Mouse (Mus musculus) midbrain, embryonic 11.5 days (tissue): ENCODE data around the gene Ttc16. TPM values are rescaled to one million over a fixed set of nuclear protein-coding genes. Genes with fewer than 3 reads are reported as not detected.
A peak's percentile ranks its signal among the peaks of the same experiment; 100 is the strongest.

Experiments
- ATAC-seq: fragments of 200-750 bp; cut with Nextera tagmentation; 2 replicates; pipeline ENCODE4 v1.8.0; 2017; ENCODE audit warnings: moderate TSS enrichment, moderate library complexity; ENCODE audit not compliant: low FRiP score
- DNase-seq: peaks from one replicate; pipeline ENCODE4 v3.0.0; 2015; ENCODE audit warnings: low spot score; ENCODE audit errors: missing footprints
- H3K27ac ChIP-seq: fragments of 300-500 bp; sonication (generic); 2 replicates; pipeline ENCODE4 v1.5.1; 2014; ENCODE audit warnings: low read depth, low read length
- H3K27me3 ChIP-seq: fragments of 300-500 bp; sonication (generic); 2 replicates; pipeline ENCODE4 v1.6.1; 2014; ENCODE audit warnings: mild to moderate bottlenecking, low read length, moderate library complexity, mixed read lengths; ENCODE audit not compliant: control insufficient read depth, insufficient read depth
- H3K36me3 ChIP-seq: fragments of 300-500 bp; sonication (generic); 2 replicates; pipeline ENCODE4 v1.6.1; 2014; ENCODE audit warnings: mild to moderate bottlenecking, low read length, moderate library complexity, mixed read lengths; ENCODE audit not compliant: control insufficient read depth, insufficient read depth
- H3K4me1 ChIP-seq: fragments of 300-500 bp; sonication (generic); 2 replicates; pipeline ENCODE4 v1.6.1; 2014; ENCODE audit warnings: low read length; ENCODE audit not compliant: control insufficient read depth, insufficient read depth
- H3K4me2 ChIP-seq: fragments of 300-500 bp; sonication (generic); 2 replicates; pipeline ENCODE4 v1.6.1; 2014; ENCODE audit warnings: mild to moderate bottlenecking, moderate library complexity
- H3K4me3 ChIP-seq: fragments of 300-500 bp; sonication (generic); 2 replicates; pipeline ENCODE4 v1.5.1; 2014; ENCODE audit warnings: low read depth, low read length
- H3K9ac ChIP-seq: fragments of 300-500 bp; sonication (generic); 2 replicates; pipeline ENCODE4 v1.6.1; 2014; ENCODE audit warnings: low read length
- H3K9me3 ChIP-seq: fragments of 300-500 bp; sonication (generic); 2 replicates; pipeline ENCODE4 v1.6.1; 2016; ENCODE audit warnings: low read length; ENCODE audit not compliant: control insufficient read depth
- WGBS: fragments of 180-500 bp; shearing (Covaris S2); extraction: QIAGEN DNeasy Blood & Tissue Kit; methylation state at CpG from one replicate; pipeline ENCODE4 v1.1.7; 2014; 5-methylcytosine and 5-hydroxymethylcytosine counted together
- polyA plus RNA-seq: library from polyadenylated mRNA; unstranded; fragments of >200 nt; fragmentation: Nextera tagmentation; extraction: Ambion mirVana; gene quantifications from 2 replicates; pipeline ENCODE4 v1.2.1, GENCODE M21; 2014

Ttc16 gene
- polyA plus RNA-seq, 1 experiment from 2014 or later = 0.30 TPM

DNA sequence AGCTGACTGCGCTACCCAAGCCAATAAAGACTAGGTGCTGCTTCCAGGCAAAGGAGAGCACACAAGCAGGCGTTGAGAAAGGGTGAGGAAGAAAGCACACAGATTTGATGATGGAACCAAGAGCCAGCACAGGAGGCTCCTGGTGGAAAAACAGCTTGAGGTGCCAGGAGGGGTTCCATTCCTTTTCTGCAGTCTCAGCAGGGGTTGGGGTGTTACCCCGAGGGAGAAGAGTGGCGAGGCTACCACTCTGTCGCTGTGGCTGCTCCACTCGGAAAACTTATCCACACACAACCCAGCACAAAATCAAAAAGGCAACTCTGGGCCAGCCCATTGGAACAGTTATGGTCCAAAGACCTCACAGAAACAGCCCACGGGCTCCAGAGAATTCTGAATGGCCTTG is 42.2 kb upstream of the Ttc16 start:
- Histone ChIP-seq H3K9ac (no peak overlapping the region), H3K4me2 (no peak overlapping the region), H3K27ac (no peak overlapping the region)

DNA sequence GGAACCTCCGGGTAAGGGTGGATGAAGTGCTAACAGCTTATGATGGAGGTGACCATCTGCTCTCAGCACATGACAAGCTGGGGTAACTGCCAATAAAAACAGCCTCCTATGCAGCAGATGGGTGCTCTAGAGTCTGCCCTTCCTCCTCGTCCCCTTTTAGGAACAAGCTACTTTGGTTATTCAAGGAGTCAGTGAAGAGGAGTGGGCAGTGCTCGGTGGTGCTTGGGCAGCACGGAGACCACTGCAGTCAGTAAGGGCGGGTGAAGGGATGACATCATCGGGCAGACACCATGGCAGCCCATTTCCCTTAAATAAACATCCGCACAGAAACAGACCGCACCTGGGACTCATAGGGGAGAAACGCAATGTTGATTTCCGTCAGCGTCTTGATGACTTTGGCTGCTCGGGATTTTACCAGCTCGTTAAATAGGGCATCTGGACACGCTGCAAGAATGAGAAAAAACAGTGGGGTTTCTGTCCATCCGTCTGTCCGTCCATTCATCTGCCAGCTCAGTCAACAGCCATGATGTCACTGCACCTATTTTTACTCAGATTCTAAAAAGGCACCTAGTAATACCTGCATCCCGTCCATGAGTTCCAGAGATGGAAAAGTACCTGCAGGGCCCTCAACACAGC is 41.6 kb upstream of the Ttc16 start:
- no peaks in the 10 kb centered on the region for H3K36me3 ChIP-seq
- no peak overlapping the region for H3K4me2 ChIP-seq
- ATAC-seq (no peak), DNase-seq (no peak)
- no peak overlapping the region for H3K9ac ChIP-seq
- H3K9me3 ChIP-seq = no peaks in the 10 kb centered on the region
- H3K27me3 ChIP-seq = no peaks in the 10 kb centered on the region
- no peak overlapping the region for H3K4me3 ChIP-seq
- H3K27ac ChIP-seq = no peak overlapping the region
- whole genome bisulfite sequencing = 80% methylated on average over 17 of the region's 17 CpGs
- no peaks in the 10 kb centered on the region for H3K4me1 ChIP-seq

More for the DNA sequence above, 42.2 kb upstream of the Ttc16 start:
- H3K9me3 ChIP-seq = no peaks in the 10 kb centered on the region
- no peak for ATAC-seq
- no peaks in the 10 kb centered on the region for H3K36me3 ChIP-seq
- H3K4me1 ChIP-seq = no peaks in the 10 kb centered on the region
- H3K27me3 ChIP-seq = no peaks in the 10 kb centered on the region
- H3K4me3 ChIP-seq = no peak overlapping the region
- 69% methylated on average over 7 of the region's 7 CpGs for WGBS
- no peak for DNase-seq

DNA sequence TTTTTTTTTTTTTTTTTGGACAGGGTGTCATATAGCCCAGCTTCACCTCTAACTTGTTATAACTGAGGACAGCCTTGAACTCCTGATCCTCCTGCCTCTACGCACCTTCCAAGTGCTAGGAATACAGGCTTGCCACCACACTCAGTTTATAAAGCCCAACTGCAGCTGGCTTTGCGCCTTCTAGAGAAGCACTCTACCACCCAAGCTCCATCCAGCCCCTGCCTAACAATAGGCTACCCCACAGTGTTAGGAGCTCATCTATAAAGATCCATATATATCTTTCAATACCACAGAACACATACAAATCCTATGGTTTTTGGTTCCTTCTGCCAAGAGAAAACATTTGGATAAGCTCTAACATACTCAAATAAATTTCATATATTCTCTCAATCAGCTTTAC is 41.1 kb upstream of the Ttc16 start:
- Histone ChIP-seq H3K9me3 (no peaks in the 10 kb centered on the region), H3K9ac (no peak overlapping the region), H3K4me3 (no peak overlapping the region), H3K36me3 (no peaks in the 10 kb centered on the region), H3K4me2 (no peak overlapping the region), H3K27ac (no peak overlapping the region), H3K4me1 (no peaks in the 10 kb centered on the region), H3K27me3 (no peaks in the 10 kb centered on the region)
- 92% methylated on average over 2 of the region's 2 CpGs for WGBS
- no peak for ATAC-seq
- no peak for DNase-seq

DNA sequence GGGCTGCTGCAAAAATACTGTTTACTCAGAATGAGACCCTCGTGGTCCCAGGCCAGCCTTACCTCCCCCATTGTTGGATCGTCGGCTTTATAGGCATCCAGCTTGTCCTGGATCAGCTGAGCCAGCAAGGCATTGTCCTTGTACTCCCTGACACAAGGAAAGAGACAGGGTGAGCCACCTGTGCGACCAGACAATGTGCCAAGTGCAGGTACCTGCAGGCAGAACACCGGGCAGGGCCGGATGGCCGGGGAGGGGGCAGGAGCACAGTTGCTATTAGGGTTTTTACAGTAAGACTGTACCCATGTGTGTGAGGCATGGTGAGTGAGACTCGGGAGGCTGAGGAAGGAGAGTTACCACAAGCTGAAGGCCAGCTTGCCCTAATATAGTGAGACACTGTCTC is 36.5 kb upstream of the Ttc16 start:
- Histone ChIP-seq H3K9ac (no peak overlapping the region), H3K27me3 (no peaks in the 10 kb centered on the region), H3K4me3 (no peak overlapping the region), H3K4me2 (no peak overlapping the region), H3K27ac (no peak overlapping the region), H3K9me3 (no peaks in the 10 kb centered on the region), H3K36me3 (no peaks in the 10 kb centered on the region), H3K4me1 (no peaks in the 10 kb centered on the region)
- no peak for DNase-seq
- no peak for ATAC-seq
- 88% methylated on average over 8 of the region's 8 CpGs for WGBS

DNA sequence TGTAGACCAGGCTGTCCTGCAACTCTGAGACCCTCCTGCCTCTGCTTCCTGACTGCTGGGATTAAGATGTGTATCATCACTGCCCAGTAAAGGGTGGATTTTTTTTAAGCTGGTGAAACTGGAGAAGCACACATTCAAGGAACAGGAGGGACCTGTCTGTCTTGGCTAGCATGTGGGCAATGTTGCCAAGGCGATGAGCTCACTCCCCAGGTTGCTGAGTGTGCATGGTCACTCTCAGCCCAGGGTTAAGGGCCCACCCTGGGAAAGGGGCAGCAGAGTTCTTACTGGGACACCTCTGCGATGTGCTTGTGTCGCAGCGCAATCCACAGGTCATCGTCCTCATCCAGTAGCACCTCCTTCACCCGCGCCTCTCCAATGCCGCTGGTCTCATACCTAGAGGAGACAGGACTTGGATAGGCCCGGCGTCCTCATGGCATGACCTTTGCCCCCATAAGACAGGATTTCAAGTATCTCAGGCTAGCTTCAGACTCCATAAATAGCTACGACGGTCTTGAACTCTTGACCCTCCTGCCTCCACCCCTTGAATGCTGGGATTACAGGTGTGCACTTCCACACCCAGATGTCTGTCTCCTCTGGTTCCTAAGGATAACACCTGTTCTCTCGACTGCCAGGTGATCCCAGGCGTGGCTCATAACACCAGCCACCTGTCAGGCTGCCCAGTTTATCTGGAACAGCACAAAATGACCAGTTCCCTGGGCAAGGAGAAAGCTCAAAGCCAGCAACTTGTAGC is 33.6 kb upstream of the Ttc16 start:
- ATAC-seq (no peak), DNase-seq (peak; percentile 41)
- H3K9me3 ChIP-seq = no peaks in the 10 kb centered on the region
- WGBS = 94% methylated on average over 14 of the region's 14 CpGs
- no peaks in the 10 kb centered on the region for H3K36me3 ChIP-seq
- no peak overlapping the region for H3K9ac ChIP-seq
- no peaks in the 10 kb centered on the region for H3K27me3 ChIP-seq
- H3K4me2 ChIP-seq = no peak overlapping the region
- no peak overlapping the region for H3K27ac ChIP-seq
- no peaks in the 10 kb centered on the region for H3K4me1 ChIP-seq
- no peak overlapping the region for H3K4me3 ChIP-seq

DNA sequence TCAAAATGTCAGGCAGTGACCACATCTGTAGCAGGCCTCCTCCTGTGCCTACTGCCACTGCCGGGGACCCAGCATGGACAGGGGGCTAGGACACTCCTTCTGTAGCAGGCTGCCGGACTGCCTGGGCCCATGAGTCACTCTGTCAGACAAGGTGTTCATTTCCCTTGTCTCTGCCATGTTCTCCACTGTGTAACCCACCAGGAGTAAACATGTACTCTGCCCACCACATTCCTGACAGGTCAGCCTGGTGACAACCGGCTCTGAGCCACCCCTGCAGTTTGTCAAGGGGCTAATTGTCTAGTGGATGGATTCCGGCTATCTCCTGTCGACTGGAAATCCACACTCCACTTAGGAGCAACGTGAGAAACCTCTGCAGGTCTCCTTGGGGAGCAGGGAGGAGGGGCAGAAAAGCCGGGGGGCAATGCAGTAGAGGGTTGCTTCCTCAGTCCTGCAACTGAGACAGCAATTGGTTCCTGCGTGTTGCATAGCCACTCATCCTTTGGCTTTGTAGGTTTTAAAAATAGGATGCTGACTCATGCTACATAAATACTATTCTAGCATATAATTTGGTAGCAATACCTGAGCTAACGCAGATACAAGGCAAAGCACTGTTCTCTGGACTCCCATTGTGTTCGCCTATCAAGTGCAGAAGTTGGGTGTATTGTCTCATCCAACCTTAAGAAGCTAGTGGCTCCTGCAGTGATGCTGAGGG is 23.0 kb upstream of the Ttc16 start:
- no peaks in the 10 kb centered on the region for H3K27me3 ChIP-seq
- H3K4me2 ChIP-seq = no peak overlapping the region
- peaks cover 4% of the 10 kb centered on the region; the same call in 1 of the 2 replicates for H3K36me3 ChIP-seq
- H3K9ac ChIP-seq = no peak overlapping the region
- H3K9me3 ChIP-seq = no peaks in the 10 kb centered on the region
- no peaks in the 10 kb centered on the region for H3K4me1 ChIP-seq
- no peak overlapping the region for H3K27ac ChIP-seq
- DNase-seq = no peak
- no peak overlapping the region for H3K4me3 ChIP-seq
- 86% methylated on average over 10 of the region's 10 CpGs for WGBS
- no peak for ATAC-seq

DNA sequence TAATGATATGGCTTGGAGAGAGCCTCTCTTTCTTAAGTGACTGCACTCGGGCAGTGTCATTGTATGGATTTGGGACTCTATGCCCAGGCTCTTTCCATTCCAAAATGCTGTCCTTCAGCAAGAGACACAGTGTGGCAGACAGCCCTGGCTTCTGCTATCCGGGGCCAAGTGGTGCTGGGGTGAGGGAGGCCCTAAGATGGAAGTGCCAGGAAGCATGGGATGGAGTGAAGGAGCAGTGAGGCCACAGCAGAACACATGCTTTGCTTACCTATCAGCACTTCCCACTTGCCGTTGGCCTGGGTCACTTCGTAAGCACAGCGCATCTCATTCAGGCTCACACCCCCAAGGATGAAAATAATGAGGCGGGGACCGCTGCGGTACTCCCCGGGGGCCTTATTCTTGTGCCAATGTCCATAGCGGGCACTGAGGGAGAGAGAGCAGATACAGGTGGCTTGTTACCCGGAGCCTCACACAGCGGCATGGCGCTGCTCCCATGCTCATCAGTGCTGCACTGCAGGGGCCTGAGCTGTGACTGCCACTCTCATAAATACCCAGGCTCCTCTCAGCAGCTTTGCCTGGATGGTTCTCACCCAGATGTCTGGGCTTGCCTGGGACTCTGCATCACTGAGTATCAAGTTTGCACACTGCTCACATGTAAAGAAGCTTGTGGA is 20.4 kb upstream of the Ttc16 start:
- ATAC-seq (no peak), DNase-seq (no peak)
- no peak overlapping the region for H3K9ac ChIP-seq
- no peaks in the 10 kb centered on the region for H3K4me1 ChIP-seq
- peaks cover 4% of the 10 kb centered on the region; the same call in 1 of the 2 replicates for H3K36me3 ChIP-seq
- H3K4me2 ChIP-seq = no peak overlapping the region
- no peak overlapping the region for H3K27ac ChIP-seq
- WGBS = 89% methylated on average over 13 of the region's 13 CpGs
- no peak overlapping the region for H3K4me3 ChIP-seq
- H3K27me3 ChIP-seq = no peaks in the 10 kb centered on the region
- no peaks in the 10 kb centered on the region for H3K9me3 ChIP-seq

DNA sequence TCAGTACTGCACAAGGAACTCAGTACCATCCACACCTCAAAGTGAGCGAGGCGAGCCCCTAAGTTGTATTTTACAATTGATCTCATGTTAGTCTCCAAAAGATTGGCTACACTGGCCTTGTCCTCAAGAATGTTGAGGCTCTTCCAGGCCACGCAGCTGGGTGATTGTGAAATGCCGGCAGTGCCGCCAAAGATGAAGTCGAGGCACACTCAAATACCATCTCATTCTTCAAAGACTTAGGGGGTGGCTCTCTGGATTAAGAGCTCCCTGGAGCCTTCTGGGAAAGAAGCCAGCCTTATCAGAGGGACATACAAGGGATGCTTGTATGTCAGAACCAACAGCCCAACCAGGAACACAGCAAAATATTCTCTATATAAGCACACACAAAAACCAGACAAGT is 15.9 kb upstream of the Ttc16 start:
- Histone ChIP-seq H3K9me3 (no peaks in the 10 kb centered on the region), H3K9ac (no peak overlapping the region), H3K36me3 (no peaks in the 10 kb centered on the region; the same call in 1 of the 2 replicates), H3K4me1 (no peaks in the 10 kb centered on the region), H3K27me3 (no peaks in the 10 kb centered on the region), H3K4me2 (no peak overlapping the region), H3K27ac (no peak overlapping the region), H3K4me3 (no peak overlapping the region)
- ATAC-seq (no peak), DNase-seq (no peak)
- WGBS = 85% methylated on average over 6 of the region's 6 CpGs

DNA sequence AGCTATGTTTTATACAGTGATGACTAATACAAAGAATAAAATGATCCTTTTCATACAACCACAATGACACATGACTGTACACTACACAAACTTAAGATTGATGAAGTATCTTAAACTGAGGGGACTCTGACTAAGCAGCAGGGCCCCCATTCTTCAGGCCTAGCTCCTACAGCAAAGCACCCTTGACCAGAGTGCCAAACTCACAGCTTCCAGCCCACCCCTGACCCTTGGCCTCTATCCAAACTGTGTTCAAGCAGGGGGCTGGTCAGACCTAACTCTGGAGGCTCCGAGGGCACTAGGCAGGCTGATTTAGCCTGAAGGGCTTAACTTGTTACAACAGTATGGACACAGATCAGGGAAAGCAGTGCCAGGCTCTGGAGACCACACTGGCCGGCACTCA is 13.1 kb upstream of the Ttc16 start:
- DNase-seq = no peak
- Histone ChIP-seq H3K4me3 (no peak overlapping the region), H3K36me3 (no peaks in the 10 kb centered on the region), H3K27ac (no peak overlapping the region), H3K9me3 (no peaks in the 10 kb centered on the region), H3K4me1 (no peaks in the 10 kb centered on the region), H3K4me2 (no peak overlapping the region), H3K27me3 (no peaks in the 10 kb centered on the region), H3K9ac (no peak overlapping the region)
- no peak for ATAC-seq
- WGBS = 93% methylated on average over 2 of the region's 2 CpGs
